Mouse (Mus musculus): ENCODE measurements around the gene Bckdhb.

The Bckdhb gene

DNA sequence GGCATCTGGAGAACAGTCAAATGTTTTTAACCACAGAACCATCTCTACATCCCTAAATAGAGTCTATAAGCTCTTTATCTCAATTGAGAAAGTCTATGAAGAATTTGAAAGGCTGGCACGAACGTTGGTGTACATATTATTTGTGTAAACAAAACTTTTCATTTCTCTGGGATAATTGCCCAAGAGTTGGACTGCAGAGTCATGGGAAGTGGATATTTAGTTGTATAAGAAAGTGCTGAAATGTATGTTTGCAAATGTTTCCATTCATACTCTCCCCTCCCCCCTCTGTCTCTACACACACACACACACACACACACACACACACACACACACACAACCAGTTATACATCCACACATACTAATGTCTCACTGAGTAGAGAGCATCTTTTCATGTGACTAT is 181.5 kb downstream of the Bckdhb start:
- DNase-seq (ENCODE audit: low read depth, low spot score), result no peak

DNA sequence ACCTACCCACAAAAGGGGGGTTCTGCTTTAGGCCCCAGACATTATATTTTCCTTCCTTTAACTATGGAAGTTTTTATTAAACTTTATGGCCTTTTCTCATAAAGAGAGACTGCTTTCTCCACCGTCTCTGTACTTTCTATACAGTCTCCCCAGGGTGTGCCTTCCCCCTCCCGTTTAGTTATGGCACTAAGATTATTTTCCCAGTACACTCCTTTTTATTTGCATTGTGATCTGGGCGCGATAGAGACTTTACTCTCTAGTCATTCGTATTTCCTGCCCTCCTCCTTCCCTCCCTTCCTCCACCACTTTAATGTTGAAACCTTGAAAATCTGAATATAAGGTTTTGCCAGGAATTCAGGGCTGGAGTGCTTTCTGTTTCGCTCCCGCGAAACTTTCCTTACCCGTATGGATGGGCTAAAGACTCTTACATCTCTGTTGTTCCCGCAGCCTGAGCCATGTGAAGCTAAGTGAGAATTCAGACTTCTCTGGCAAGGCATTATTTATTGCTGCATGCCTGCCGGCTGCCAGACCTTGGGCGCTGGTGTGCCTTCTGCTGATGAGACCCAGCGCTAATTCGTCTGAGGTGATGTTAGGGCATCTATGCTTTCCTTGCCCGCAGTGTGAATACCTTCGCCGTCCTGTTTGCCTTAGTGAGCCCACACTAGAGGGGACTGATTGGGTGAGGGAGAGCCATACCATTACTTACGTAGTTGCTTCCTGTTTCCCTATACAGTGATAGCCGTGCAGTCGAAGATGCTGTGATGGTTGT is 182.3 kb downstream of the Bckdhb start:
- DNase-seq (ENCODE audit: low read depth, low spot score), result no peak

DNA sequence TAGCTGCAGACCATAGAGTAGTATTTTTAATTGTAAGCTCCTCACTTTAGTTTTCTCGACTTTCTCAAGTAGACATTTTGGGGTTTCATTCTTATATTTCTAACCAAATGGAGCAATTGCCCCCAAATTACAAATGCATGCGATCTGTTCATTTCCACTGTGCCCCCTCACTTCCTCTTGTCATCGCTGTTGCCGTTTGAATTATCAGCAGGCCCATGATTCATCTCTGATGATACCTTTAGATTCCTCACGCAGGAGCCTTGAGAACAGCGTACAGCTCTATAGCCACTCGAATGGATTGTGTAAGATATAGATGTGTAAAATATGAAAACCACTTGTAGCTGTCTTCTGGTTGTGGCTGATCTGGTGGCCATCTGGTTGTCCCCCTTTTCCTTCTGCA is 183.6 kb downstream of the Bckdhb start:
- DNase-seq (ENCODE audit: low read depth, low spot score), result no peak

DNA sequence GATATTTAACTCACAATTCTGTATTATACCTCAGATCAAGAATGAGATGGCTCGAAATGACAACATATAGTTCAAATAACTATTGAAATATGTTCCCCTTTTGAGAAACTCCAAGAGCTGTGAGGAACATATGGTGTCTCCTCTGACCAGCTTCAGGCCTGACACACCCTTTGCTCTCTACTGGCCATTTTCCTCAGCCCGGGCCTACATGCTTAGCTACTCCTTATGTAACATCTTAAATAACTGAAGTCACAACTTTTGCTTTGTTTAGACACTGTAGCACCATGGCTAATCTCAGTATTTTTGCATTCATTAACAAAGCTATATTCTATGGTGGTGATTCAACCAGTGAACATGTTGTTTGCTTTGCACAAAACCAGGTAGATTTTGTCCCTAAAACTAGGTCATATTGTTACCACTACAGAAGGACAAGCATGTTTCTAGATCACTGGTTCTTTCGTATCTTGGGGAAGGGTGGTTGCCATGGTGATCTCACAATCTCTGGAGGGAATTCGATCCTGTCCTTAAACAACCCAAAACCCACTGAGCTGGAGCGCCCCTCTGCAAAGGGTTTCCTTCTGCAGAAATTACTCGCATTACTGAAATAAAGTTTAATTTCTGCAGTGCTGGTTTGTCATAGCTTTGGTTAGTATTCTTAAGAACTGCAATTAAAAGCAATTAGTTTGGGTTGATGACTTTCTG is 185.0 kb downstream of the Bckdhb start:
- peak; percentile 20 for DNase-seq (ENCODE audit: low read depth, low spot score)

DNA sequence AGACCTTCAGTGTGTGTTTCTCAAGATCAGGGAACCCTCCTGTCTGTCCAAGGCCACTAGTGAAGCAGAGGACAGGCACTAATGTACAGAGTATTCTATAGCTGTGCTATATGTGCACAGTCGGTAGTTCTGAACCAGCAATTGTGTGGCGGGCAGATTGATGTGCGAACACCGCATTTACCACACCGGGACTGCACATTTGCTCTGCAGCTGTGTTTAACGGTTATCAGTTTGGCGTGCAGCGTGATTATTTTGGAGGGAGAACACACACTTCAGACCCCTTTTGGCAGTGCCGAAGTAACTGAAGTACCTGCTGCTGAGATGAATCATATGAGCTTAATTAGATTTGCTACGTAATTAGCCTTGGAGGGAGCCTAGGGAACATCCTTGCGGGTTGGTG is 185.7 kb downstream of the Bckdhb start:
- DNase-seq (ENCODE audit: low read depth, low spot score), result no peak

DNA sequence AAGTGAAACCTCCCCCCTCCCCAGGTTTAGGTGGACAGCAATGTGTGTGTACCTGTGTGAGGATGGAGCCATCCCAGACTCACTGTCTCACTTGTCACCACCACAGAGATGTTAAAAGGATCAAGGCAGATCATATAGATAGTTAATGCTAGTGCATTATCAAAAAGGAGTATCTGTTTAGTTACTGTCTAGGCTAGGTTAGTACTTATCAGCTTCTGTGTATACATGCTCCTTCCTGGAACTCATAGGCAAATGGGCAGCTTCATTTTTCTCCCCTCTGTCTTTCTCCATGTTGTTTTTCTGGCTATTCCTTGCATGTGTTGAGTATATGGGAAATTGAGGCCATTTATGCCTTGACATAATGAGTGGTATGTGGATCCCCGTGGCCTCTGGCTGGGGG is 187.4 kb downstream of the Bckdhb start:
- no peak for DNase-seq (ENCODE audit: low read depth, low spot score)

DNA sequence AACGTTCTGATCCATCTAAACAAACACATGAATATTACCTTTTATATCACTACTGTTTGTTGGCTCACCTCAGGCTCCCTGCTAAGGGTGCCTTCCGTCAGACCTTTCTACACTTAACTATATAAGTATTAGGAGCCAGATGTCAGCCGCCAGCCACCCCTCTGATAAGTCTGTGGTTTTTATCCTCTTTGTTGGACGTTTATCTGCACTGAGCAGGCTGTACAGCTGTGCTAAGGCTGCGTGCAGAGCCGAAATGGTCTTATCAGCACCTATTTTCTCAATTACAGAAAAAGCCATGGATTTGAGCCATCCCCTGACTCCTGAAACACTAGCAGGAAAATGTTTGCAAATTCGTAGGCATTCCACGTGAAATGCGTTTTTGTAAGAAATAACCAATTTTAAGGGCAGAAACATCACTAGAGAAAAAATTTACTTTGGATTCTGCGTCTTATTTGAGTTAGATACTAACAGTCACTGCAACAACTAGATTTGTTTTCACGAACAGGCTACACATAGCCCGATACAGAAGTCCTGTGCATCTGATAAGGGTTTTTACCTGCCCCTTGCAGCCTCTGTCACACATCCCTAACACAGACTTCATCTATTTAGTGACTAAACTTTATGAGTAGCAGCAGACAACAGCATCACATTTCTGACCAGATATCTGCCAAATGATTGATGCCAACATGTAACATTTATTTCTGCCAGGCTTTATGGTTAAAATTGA is 188.1 kb downstream of the Bckdhb start:
- no peak for DNase-seq (ENCODE audit: low read depth, low spot score)

DNA sequence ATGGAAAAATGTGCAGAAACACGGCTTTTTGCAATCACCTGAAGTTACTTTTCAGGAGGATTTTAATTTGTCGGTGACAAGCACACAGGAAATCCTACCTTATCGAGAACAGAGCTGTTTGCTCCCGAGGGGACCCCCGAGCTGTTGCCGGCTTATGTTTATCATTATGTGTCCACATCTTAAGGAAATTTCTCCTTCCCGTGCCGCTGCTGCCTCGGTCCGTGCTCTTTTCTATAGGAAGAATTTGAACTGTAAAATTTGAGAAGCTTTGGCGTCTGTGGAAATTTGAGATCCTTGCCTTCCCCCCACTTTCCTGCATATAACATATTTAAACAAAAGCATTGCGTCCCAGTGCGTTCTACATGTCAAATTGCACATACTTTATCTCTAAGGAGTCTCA is 189.3 kb downstream of the Bckdhb start:
- no peak for DNase-seq (ENCODE audit: low read depth, low spot score)

DNA sequence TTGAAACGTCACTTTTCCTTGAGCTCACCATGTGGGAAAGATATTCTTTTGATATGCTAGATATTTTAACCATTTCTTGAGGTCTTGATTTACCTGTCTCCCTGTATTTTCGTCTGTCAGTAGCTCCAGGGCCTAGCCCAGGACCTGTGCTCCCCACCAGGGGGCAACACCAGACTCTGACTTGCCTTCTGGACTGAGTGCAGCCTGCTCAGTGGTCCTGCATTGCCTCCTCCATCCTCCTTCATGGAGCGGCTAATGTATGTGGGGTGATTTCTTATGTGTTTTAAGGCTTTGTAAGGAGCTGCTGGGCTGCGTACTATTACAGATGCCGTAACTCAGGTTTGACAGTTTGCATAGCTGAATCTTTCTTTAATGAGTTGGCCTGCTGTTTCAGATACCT is 192.4 kb downstream of the Bckdhb start:
- peak; percentile 32 for DNase-seq (ENCODE audit: low read depth, low spot score)

DNA sequence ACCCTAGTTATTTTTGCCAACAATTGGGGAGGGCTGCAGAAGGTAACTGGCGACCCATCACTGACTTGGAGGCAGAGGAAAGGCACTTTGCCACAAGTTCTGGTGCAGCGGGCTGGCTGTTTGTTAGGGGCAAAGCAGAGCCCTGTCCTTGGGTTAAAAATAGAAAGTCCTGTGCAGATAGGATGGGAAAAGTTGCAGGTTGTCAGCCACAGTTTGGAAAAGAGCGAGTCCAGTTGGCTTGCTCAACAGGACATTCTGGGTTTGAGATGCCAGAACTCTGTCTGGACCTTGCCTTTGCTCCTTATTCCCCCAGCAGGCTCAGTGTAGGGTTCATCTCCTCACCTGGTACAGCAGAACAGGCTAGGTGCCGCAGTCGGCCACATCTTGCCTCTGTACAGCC is 200.1 kb downstream of the Bckdhb start:
- DNase-seq (ENCODE audit: low read depth, low spot score), result no peak

DNA sequence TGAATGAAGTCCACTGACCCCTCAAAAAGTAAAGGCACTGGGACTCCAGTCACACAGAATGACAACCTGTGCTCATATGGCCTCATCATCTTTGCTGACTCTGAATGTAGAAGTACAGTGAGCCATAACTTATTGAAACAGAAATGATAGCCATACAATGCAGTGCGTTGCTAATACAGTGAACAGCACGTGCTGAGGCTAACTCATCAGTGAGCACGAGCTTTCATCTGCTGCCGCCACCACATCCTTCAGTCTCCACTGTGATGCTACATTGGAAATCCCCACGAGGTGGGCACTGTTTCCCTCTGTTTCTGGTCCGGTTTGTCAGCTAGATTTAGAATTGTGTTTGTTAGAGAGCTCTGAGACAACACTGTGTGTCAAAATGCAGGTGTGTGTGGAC is 205.4 kb downstream of the Bckdhb start:
- DNase-seq (ENCODE audit: low read depth, low spot score), result no peak

DNA sequence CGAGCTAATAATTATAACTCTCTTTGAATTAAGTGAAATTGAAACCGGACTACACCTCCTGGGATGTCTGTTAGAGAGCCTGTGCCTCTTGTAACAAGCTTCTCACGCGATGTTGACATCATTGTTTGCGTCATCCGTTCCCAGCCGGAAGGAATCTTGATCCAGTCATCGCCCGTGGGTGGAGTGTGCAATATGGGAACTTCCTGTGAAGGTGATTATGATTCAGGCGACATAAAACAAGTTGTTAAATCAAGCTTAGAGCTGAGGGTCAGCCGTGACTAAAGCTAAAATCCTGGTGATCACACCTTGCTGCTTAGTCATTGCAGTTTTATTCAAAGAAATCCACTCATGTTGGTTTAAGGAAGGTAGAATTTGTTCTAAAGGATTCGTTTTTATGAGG is 210.1 kb downstream of the Bckdhb start:
- DNase-seq (ENCODE audit: low read depth, low spot score), result no peak

DNA sequence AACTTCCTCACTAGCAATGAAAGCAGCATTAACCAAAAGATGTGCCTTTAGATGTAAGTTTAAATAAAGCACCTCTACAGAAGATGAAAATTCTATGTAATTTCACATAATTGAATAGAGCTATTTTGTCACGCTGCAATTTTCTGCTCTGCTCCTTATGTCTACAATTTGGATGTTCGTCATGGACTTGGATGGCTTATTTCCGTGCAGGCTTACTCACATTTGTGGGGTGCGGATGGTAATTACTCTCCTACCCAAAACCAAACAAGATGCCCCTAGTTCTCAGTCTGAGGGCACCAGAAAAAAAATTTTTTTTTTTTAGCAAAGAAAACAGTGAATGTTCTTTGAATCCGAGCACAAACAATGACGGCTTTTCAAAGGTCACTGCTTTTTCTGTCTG is 212.2 kb downstream of the Bckdhb start:
- DNase-seq (ENCODE audit: low read depth, low spot score), result no peak

DNA sequence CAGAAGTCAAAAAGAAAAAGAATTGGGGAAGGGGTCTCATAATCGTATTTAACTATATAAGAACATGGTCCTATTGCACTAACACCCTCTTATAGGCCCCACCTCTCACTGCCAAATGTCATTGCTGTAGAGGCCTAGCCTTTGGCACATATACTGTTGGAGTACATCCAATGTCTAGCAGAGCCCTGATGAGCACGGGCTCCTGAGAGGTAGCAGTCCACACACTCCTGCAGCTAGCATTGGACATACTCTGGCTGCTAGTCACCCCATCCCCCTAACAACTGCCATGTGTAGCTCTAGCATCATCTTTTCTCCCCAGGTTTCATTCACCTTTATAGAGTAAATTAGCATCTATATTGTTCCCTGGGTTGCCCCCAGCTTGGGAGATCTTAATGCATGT is 223.2 kb downstream of the Bckdhb start:
- no peak for DNase-seq (ENCODE audit: low read depth, low spot score)

All from R1 (cell line).